Mouse (Mus musculus): ENCODE measurements around the gene Egfr.

DNA sequence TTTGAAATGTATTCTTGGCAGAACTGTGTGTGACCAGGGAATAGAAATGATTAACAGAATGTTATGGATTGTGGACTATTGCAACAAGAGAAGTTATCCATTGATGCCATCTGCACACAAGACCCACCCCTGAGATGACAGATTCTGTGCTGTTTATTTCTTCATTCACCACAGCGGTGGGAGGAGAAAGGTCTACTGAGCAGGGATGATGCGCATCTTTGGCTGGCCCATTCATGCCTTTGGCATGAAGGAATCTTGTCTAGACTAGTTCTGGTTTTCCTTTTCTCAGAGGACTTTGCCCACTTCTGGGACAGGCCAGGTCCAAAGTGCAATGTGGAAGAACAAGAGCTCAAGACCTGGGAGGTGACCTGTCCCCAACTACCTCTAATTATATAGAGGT, 52.0 kb downstream of the Egfr start:
- no peak for TF ChIP-seq CTCF (conservative IDR thresholded peaks at IDR 0.05 in 1 of 2, IDR thresholded peaks at IDR 0.05 in 1 of 2; ENCODE audit: low read depth in 2 of 2, low read length in 2 of 2)
- no peak for TF ChIP-seq POLR2A (IDR thresholded peaks at IDR 0.05; ENCODE audit: low read depth, low read length)
- no peak for TF ChIP-seq SMC3 (IDR thresholded peaks at IDR 0.05; ENCODE audit: low read depth, low read length)
- TF ChIP-seq HCFC1 (IDR thresholded peaks at IDR 0.05; ENCODE audit: low read depth, low read length): no peak
- no peak for TF ChIP-seq TBP (conservative IDR thresholded peaks at IDR 0.05; ENCODE audit: low read depth, low read length)
- TF ChIP-seq USF1 (IDR thresholded peaks at IDR 0.05; ENCODE audit: low read depth, low read length): no peak
- no peak for TF ChIP-seq GABPA (IDR thresholded peaks at IDR 0.05; ENCODE audit: insufficient replicate concordance, low read depth, low read length)

Measured in CH12.LX (cell line).